Mouse (Mus musculus) activated CD4-positive, CD25-positive, alpha-beta regulatory T cell, adult 9 weeks (primary cell): ENCODE data around the gene Fam131c. TPM values are rescaled to one million over a fixed set of nuclear protein-coding genes. Genes with fewer than 3 reads are reported as not detected.

Experiments
- polyA plus RNA-seq: library from polyadenylated mRNA; unstranded; fragments of 100-300 nt; shearing (Covaris generic); gene quantifications from one replicate; pipeline ENCODE4 v1.2.1, GENCODE M21; 2017

Gene Fam131c
- polyA plus RNA-seq, result not detected

GRCm38 (mm10) chr4:141367997-141368791 is at the start of gene Fam131c:
Fam131c (plus strand) TSS chr4:141368220.

GRCm38 (mm10) chr4:141398545-141398944 is 30.5 kb downstream of the Fam131c start, which contains the start of gene Clcnka:
Clcnka (minus strand) TSS chr4:141398724.

GRCm38 (mm10) chr4:141415924-141416323 is 47.9 kb downstream of the Fam131c start, which contains the start of gene Clcnkb:
Clcnkb (minus strand) TSS chr4:141416014.

GRCm38 (mm10) chr4:141420192-141420829 is 52.3 kb downstream of the Fam131c start, which contains the start of gene Hspb7:
Hspb7 (plus strand) TSS chr4:141420779.

Other genes with a start within 250 kb of the Fam131c start
- gene Szrd1, start 228.4 kb upstream of the Fam131c start, polyA plus RNA-seq, result 73.5 TPM
- 17.0 TPM for gene Fbxo42, start 220.3 kb upstream of the Fam131c start, polyA plus RNA-seq
- 5.0 TPM for gene Rsg1, start 154.3 kb upstream of the Fam131c start, polyA plus RNA-seq
- not detected for gene Arhgef19, start 128.7 kb upstream of the Fam131c start, polyA plus RNA-seq
- gene Epha2, start 67.0 kb upstream of the Fam131c start, polyA plus RNA-seq, result not detected
- gene Clcnka, start 30.5 kb downstream of the Fam131c start, polyA plus RNA-seq, result not detected
- gene Clcnkb, start 47.8 kb downstream of the Fam131c start, polyA plus RNA-seq, result not detected
- not detected for gene Hspb7, start 52.6 kb downstream of the Fam131c start, polyA plus RNA-seq
- gene Srarp, start 67.9 kb downstream of the Fam131c start, polyA plus RNA-seq, result not detected
- gene Zbtb17, start 76.4 kb downstream of the Fam131c start, polyA plus RNA-seq, result 43.2 TPM
- gene Spen, start 170.4 kb downstream of the Fam131c start, polyA plus RNA-seq, result 6.4 TPM
- gene Fblim1, start 237.9 kb downstream of the Fam131c start, polyA plus RNA-seq, result 0.21 TPM